Mouse (Mus musculus) heart, postnatal 0 days (tissue): ENCODE results near the gene Tpk1.

ENCODE experiments used
- CTCF ChIP-seq: IDR thresholded peaks from 2 replicates; pipeline ENCODE4 v1.5.1; 2016; ENCODE audit warnings: antibody characterized with exemption, control low read depth, low read depth
- EP300 ChIP-seq: IDR thresholded peaks from 2 replicates; pipeline ENCODE4 v1.6.1; 2016; ENCODE audit warnings: antibody characterized with exemption, low read depth

GRCm38 (mm10) chr6:43468821-43469594 lies 197.1 kb downstream of the Tpk1 start:
- TF ChIP-seq CTCF = no peak
- no peak for TF ChIP-seq EP300
